Mouse (Mus musculus): ENCODE results near the gene Gm12185. TPM values are rescaled to one million over a fixed set of nuclear protein-coding genes. Genes with fewer than 3 reads are reported as not detected.

Gm12185 gene
- polyA plus RNA-seq (2017; shearing (Covaris generic)), result 1.7 TPM

GRCm38 (mm10) chr11:48991740-48992520, at the start of gene Gm12185:
Gene Gm12185, minus strand, starts transcription at chr11:48992226.

GRCm38 (mm10) chr11:48994018-48994417, 2.0 kb upstream of the Gm12185 start, which contains the start of gene Tgtp1:
Gene Tgtp1, minus strand, starts transcription at chr11:48994172.

GRCm38 (mm10) chr11:48979251-48979650, 12.8 kb downstream of the Gm12185 start, which contains the start of gene 9930111J21Rik1:
Gene 9930111J21Rik1, minus strand, starts transcription at chr11:48979398.

GRCm38 (mm10) chr11:48978240-48978939, 13.6 kb downstream of the Gm12185 start, which contains the start of gene Olfr56:
Gene Olfr56, plus strand, starts transcription at chr11:48978889.

GRCm38 (mm10) chr11:48946090-48946489, 45.9 kb downstream of the Gm12185 start, which contains the start of gene Psme2b:
Gene Psme2b, minus strand, starts transcription at chr11:48946190.

GRCm38 (mm10) chr11:48902021-48902420, 90.0 kb downstream of the Gm12185 start, which contains the start of gene Gm5431:
Gene Gm5431, minus strand, starts transcription at chr11:48902214.

GRCm38 (mm10) chr11:48871201-48871772, 120.7 kb downstream of the Gm12185 start, which contains the start of gene Irgm1:
Gene Irgm1, minus strand, starts transcription at chr11:48871683.

Other genes starting within 250 kb of the Gm12185 start
- 570 TPM for gene Rack1, start 191.9 kb downstream of the Gm12185 start, polyA plus RNA-seq (2017; shearing (Covaris generic))
- gene Trim41, start 174.9 kb downstream of the Gm12185 start, polyA plus RNA-seq (2017; shearing (Covaris generic)), result 0.68 TPM
- 0.80 TPM for gene Trim7, start 166.1 kb downstream of the Gm12185 start, polyA plus RNA-seq (2017; shearing (Covaris generic))
- 7.8 TPM for gene Gm12184, start 165.6 kb downstream of the Gm12185 start, polyA plus RNA-seq (2017; shearing (Covaris generic))
- 29.4 TPM for gene Irgm1, start 120.5 kb downstream of the Gm12185 start, polyA plus RNA-seq (2017; shearing (Covaris generic))
- 0.89 TPM for gene Gm5431, start 90.0 kb downstream of the Gm12185 start, polyA plus RNA-seq (2017; shearing (Covaris generic))
- 101 TPM for gene Psme2b, start 46.0 kb downstream of the Gm12185 start, polyA plus RNA-seq (2017; shearing (Covaris generic))
- 0.76 TPM for gene Olfr56, start 13.3 kb downstream of the Gm12185 start, polyA plus RNA-seq (2017; shearing (Covaris generic))
- 101 TPM for gene 9930111J21Rik1, start 12.8 kb downstream of the Gm12185 start, polyA plus RNA-seq (2017; shearing (Covaris generic))
- 54.3 TPM for gene Tgtp1, start 1.9 kb upstream of the Gm12185 start, polyA plus RNA-seq (2017; shearing (Covaris generic))
- gene 9930111J21Rik2, start 59.0 kb upstream of the Gm12185 start, polyA plus RNA-seq (2017; shearing (Covaris generic)), result 78.1 TPM
- gene Tgtp2, start 72.0 kb upstream of the Gm12185 start, polyA plus RNA-seq (2017; shearing (Covaris generic)), result 80.7 TPM
- gene Ifi47, start 84.4 kb upstream of the Gm12185 start, polyA plus RNA-seq (2017; shearing (Covaris generic)), result 156 TPM
- gene Olfr1396, start 122.6 kb upstream of the Gm12185 start, polyA plus RNA-seq (2017; shearing (Covaris generic)), result not detected
- 0.17 TPM for gene Olfr1395, start 150.0 kb upstream of the Gm12185 start, polyA plus RNA-seq (2017; shearing (Covaris generic))
- gene Olfr1394, start 162.2 kb upstream of the Gm12185 start, polyA plus RNA-seq (2017; shearing (Covaris generic)), result not detected
- 0.40 TPM for gene Btnl9, start 194.9 kb upstream of the Gm12185 start, polyA plus RNA-seq (2017; shearing (Covaris generic))
- 79.0 TPM for gene Zfp62, start 211.1 kb upstream of the Gm12185 start, polyA plus RNA-seq (2017; shearing (Covaris generic))

Data from effector memory CD4-positive, alpha-beta T cell, adult 7 months (primary cell).